Mouse (Mus musculus) midbrain, embryonic 15.5 days (tissue): Measurements from ENCODE around the gene Dnah17. TPM values are rescaled to one million over a fixed set of nuclear protein-coding genes. Genes with fewer than 3 reads are reported as not detected.

ENCODE experiments used
- ATAC-seq: fragments of 200-750 bp; cut with Nextera tagmentation; replicated peaks from 2 replicates; pipeline ENCODE4 v1.8.0; 2017; ENCODE audit warnings: moderate TSS enrichment
- H3K27ac ChIP-seq: fragments of 300-500 bp; sonication (generic); 2 replicates; pipeline ENCODE4 v1.5.1; 2015; ENCODE audit warnings: mild to moderate bottlenecking, inconsistent platforms
- H3K27me3 ChIP-seq: fragments of 300-500 bp; sonication (generic); replicated peaks from 2 replicates; pipeline ENCODE4 v1.6.1; 2015; ENCODE audit warnings: inconsistent platforms
- H3K36me3 ChIP-seq: fragments of 300-500 bp; sonication (generic); replicated peaks from 2 replicates; pipeline ENCODE4 v1.6.1; 2015; ENCODE audit warnings: inconsistent platforms
- H3K4me1 ChIP-seq: fragments of 300-500 bp; sonication (generic); 2 replicates; pipeline ENCODE4 v1.6.1; 2015; ENCODE audit warnings: inconsistent platforms
- H3K4me2 ChIP-seq: fragments of 300-500 bp; sonication (generic); 2 replicates; pipeline ENCODE4 v1.6.1; 2015; ENCODE audit warnings: inconsistent platforms, mild to moderate bottlenecking, moderate library complexity
- H3K4me3 ChIP-seq: fragments of 300-500 bp; sonication (generic); 2 replicates; pipeline ENCODE4 v1.5.1; 2015; ENCODE audit warnings: mild to moderate bottlenecking, inconsistent platforms
- H3K9ac ChIP-seq: fragments of 300-500 bp; sonication (generic); 2 replicates; pipeline ENCODE4 v1.6.1; 2015; ENCODE audit warnings: mild to moderate bottlenecking, inconsistent platforms
- H3K9me3 ChIP-seq: fragments of 300-500 bp; sonication (generic); 2 replicates; pipeline ENCODE4 v1.6.1; 2016; ENCODE audit warnings: inconsistent platforms
- WGBS: fragments of 180-500 bp; shearing (Covaris S2); methylation state at CpG from one replicate; pipeline ENCODE4 v1.1.7; 2015; ENCODE audit warnings: mixed read lengths; 5-methylcytosine and 5-hydroxymethylcytosine counted together
- polyA plus RNA-seq: library from polyadenylated mRNA; unstranded; fragments of >200 nt; fragmentation: Nextera tagmentation; extraction: Ambion mirVana; gene quantifications from 2 replicates; pipeline ENCODE4 v1.2.1, GENCODE M21; 2015

Gene Dnah17
- polyA plus RNA-seq, 1 experiment from 2014 or later: 0.34 TPM

DNA sequence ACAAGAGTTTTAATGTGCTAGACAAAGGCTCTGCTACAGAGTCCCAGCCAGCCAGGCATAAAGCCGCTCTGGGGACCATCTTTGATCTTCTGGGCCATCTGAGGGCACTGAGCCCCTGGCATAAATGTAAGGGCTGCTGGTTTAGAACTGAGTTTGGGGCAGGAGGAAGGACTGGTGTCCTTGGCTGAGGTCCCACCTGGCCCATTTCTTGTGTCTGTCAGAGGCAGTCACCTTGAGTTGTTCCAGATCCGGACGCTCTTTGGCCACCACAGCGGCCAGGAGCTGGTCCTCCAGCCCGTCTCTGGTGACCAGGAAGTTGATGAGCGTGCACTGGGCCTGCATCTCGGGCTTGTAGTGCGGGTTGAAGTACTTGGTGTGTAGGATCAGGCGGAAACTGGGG is 87.6 kb downstream of the Dnah17 start:
- Histone ChIP-seq H3K27me3 (no peaks in the 10 kb centered on the region), H3K4me2 (no peak overlapping the region), H3K9me3 (no peaks in the 10 kb centered on the region), H3K9ac (no peak overlapping the region), H3K4me3 (no peak overlapping the region), H3K4me1 (0 out of 2 replicates have a peak, but pooled peaks cover 10% of the 10 kb centered on the region), H3K36me3 (no peaks in the 10 kb centered on the region), H3K27ac (no peak overlapping the region)
- WGBS: 80% methylated on average over 9 of the region's 9 CpGs
- ATAC-seq: no peak

DNA sequence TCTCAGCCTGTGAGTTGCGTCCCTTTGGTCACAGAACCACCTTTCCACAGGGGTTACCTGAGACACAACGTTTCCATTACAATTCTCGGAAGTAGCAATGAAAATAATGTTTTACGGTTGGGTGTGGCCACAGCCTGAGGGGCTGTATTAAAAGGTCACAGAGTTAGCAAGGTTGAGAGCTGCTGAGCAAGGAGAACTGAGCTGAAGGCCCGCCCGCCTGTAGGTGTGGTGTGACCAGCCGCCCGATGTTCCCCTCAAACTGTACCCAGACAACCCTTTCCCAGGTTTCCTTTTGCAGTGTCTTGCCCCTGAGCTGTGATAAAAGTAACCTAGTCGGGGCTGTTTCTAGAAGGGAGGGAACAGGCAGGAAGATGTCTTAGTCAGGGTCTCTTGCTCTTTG is 95.4 kb downstream of the Dnah17 start:
- Histone ChIP-seq H3K4me2 (no peak overlapping the region), H3K9me3 (no peaks in the 10 kb centered on the region), H3K9ac (no peak overlapping the region), H3K4me1 (no peaks in the 10 kb centered on the region), H3K36me3 (no peaks in the 10 kb centered on the region), H3K27me3 (no peaks in the 10 kb centered on the region), H3K27ac (no peak overlapping the region), H3K4me3 (no peak overlapping the region)
- WGBS: 86% methylated on average over 9 of the region's 9 CpGs
- ATAC-seq: no peak

- Histone ChIP-seq H3K4me1 (no peaks in the 10 kb centered on the region), H3K9me3 (no peaks in the 10 kb centered on the region), H3K27me3 (no peaks in the 10 kb centered on the region), H3K4me3 (no peak overlapping the region), H3K27ac (no peak overlapping the region), H3K4me2 (no peak overlapping the region), H3K36me3 (no peaks in the 10 kb centered on the region), H3K9ac (no peak overlapping the region)
- no peak for ATAC-seq
- WGBS: 89% methylated on average over 13 of the region's 13 CpGs
Observed at GRCm38 (mm10) chr11:118034395-118034794, 96.0 kb downstream of the Dnah17 start.

- WGBS: 96% methylated on average over 9 of the region's 9 CpGs
- no peak for ATAC-seq
- Histone ChIP-seq H3K4me1 (no peaks in the 10 kb centered on the region), H3K4me2 (no peak overlapping the region), H3K27ac (no peak overlapping the region), H3K27me3 (no peaks in the 10 kb centered on the region), H3K4me3 (no peak overlapping the region), H3K36me3 (0 out of 2 replicates have a peak, but pooled peaks cover 4% of the 10 kb centered on the region), H3K9me3 (no peaks in the 10 kb centered on the region), H3K9ac (no peak overlapping the region)
Observed at GRCm38 (mm10) chr11:118031134-118031533, 99.3 kb downstream of the Dnah17 start.

- Histone ChIP-seq H3K4me1 (no peaks in the 10 kb centered on the region), H3K4me3 (no peak overlapping the region), H3K36me3 (0 out of 2 replicates have a peak, but pooled peaks cover 4% of the 10 kb centered on the region), H3K9ac (no peak overlapping the region), H3K27me3 (no peaks in the 10 kb centered on the region), H3K4me2 (no peak overlapping the region), H3K27ac (no peak overlapping the region), H3K9me3 (no peaks in the 10 kb centered on the region)
- ATAC-seq: no peak
- WGBS: 93% methylated on average over 6 of the region's 6 CpGs
Observed at GRCm38 (mm10) chr11:118029170-118029569, 101.3 kb downstream of the Dnah17 start.

- no peaks in the 10 kb centered on the region for H3K9me3 ChIP-seq
- 80% methylated on average over 2 of the region's 2 CpGs for WGBS
- H3K9ac ChIP-seq: no peak overlapping the region
- peaks cover 13% of the 10 kb centered on the region; the same call in 1 of the 2 replicates for H3K36me3 ChIP-seq
- no peak for ATAC-seq
- no peak overlapping the region for H3K4me3 ChIP-seq
- H3K4me2 ChIP-seq: no peak overlapping the region
- H3K27me3 ChIP-seq: no peaks in the 10 kb centered on the region
- H3K4me1 ChIP-seq: no peaks in the 10 kb centered on the region
- H3K27ac ChIP-seq: no peak overlapping the region
Observed at GRCm38 (mm10) chr11:118024111-118024510, 106.3 kb downstream of the Dnah17 start.

GRCm38 (mm10) chr11:118023475-118023874 is 107.0 kb downstream of the Dnah17 start:
- 91% methylated on average over 7 of the region's 7 CpGs for WGBS

DNA sequence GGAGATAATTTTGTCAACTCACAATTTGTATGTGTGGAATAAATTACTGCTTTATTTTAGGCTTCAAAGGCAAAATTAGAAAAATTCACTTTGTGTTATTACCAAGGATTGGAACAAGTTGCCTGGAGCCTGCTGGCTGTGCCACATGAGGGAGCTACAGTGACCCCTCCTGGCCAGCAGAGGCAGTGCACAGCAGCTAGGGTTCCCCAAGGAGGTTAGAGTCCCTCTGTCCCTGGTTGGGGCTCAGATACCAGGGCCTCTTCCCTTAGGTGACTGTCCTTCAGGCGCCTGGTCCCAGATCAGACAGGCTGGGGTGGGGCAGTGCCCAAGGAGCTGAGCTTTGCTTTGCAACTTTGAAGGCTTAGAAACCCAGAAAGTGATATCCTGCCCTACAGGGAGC is 108.6 kb downstream of the Dnah17 start:
- H3K4me1 ChIP-seq: no peaks in the 10 kb centered on the region
- H3K9ac ChIP-seq: no peak overlapping the region
- no peaks in the 10 kb centered on the region for H3K9me3 ChIP-seq
- H3K4me2 ChIP-seq: no peak overlapping the region
- H3K4me3 ChIP-seq: no peak overlapping the region
- no peaks in the 10 kb centered on the region for H3K27me3 ChIP-seq
- no peak overlapping the region for H3K27ac ChIP-seq
- peaks cover 9% of the 10 kb centered on the region for H3K36me3 ChIP-seq
- ATAC-seq: 0 out of 2 replicates have a peak, but pooled peaks have one; percentile 45
- 60% methylated on average over 1 of the region's 1 CpGs for WGBS

More at GRCm38 (mm10) chr11:118023475-118023874, 107.0 kb downstream of the Dnah17 start:
- Histone ChIP-seq H3K4me2 (no peak overlapping the region), H3K4me3 (no peak overlapping the region), H3K9ac (no peak overlapping the region), H3K27me3 (no peaks in the 10 kb centered on the region), H3K4me1 (no peaks in the 10 kb centered on the region), H3K9me3 (no peaks in the 10 kb centered on the region), H3K27ac (no peak overlapping the region), H3K36me3 (peaks cover 13% of the 10 kb centered on the region)
- ATAC-seq: no peak

DNA sequence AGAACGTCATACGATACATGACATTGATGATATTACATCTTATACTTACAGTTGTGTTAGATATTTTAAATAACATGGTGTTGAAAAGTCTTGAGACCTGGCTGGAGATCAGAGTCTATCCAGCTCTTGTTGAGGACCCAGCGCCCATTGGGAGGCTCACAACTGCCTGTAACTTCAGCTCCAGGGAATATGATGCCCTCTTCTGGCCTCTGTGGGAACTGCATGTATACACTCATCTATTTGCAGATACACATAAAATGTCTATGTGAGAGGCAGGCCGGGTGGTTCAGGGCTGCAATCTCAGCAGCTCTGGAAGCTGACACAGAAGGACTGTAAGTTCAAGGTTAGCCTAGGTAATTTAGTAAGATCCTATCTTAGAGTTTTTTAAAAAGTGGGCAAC is 112.1 kb downstream of the Dnah17 start:
- ATAC-seq: no peak
- no peak overlapping the region for H3K9ac ChIP-seq
- H3K36me3 ChIP-seq: peaks cover 9% of the 10 kb centered on the region
- no peaks in the 10 kb centered on the region for H3K4me1 ChIP-seq
- H3K9me3 ChIP-seq: no peaks in the 10 kb centered on the region
- H3K4me2 ChIP-seq: no peak overlapping the region
- no peak overlapping the region for H3K27ac ChIP-seq
- H3K4me3 ChIP-seq: no peak overlapping the region
- no peaks in the 10 kb centered on the region for H3K27me3 ChIP-seq
- 91% methylated on average over 4 of the region's 4 CpGs for WGBS

DNA sequence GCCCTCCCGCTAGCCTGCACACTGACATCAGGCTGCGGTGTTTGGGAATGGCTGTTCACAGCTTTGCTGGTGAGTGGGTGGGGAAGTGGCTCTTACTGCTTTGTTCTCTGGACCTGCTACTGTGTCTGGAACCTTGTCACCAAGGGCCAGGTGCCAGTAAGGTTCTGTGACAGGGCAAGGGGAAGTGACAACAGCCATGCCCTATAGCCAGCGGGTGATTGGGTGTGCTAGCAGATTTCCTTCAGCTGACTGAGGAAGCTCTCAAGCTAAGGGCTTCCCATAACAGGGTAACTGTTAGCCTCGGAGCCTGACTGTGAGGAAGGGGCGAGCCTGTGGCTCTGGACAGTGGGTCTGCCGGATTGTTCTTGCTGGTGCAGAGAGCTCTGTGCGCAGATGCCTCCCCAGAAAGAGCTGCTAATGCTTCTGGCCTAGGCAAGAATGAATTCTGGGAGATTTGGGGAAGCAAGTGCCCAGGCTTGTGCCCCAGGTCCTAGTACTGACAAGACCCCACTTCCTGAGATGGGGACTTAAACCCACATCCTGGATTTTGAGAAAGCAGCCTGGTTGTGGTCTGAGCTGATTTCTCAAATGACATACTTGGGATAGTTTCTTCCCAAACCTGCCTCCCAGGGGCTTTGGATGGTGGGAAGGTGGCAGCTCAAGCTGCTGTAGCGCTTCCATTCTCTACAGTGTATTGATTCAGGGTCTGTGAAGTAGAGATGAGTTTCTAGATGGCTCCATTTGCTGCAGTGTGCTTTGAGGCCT is 114.9 kb downstream of the Dnah17 start:
- H3K9ac ChIP-seq: no peak overlapping the region
- no peaks in the 10 kb centered on the region for H3K4me1 ChIP-seq
- no peak overlapping the region for H3K4me3 ChIP-seq
- no peaks in the 10 kb centered on the region for H3K9me3 ChIP-seq
- no peak overlapping the region for H3K4me2 ChIP-seq
- H3K36me3 ChIP-seq: peaks cover 6% of the 10 kb centered on the region
- no peaks in the 10 kb centered on the region for H3K27me3 ChIP-seq
- WGBS: 86% methylated on average over 8 of the region's 8 CpGs
- no peak overlapping the region for H3K27ac ChIP-seq
- ATAC-seq: no peak

DNA sequence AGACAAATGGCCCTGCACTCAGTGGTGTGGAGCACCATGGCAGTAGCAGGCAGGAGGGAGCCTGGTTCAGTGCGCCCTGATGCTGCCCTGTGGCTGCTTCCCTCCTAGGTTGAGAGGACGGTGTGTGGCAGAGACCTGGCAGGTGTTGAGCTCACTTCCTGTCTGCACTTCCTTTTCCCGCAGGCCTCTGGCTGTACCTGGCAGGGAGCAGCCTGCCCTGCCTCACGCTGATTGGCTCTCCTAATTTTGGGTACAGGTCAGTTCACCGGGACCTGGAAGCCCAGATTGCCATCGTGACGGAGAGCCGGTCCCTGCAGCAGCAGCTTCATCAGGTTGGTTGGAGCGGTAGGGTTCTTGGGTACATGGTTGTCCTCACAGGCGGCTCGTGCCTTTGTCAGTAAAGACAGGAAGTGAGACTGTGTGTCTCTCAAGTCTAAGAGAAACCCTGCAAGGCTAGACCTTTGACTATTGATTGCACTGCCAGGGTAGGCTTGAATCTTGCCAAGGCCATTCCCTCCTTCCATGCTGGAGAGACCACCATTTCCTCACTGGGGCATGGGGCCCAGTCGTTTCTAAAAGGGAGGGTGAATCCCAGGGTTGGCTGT is 115.9 kb downstream of the Dnah17 start:
- H3K4me3 ChIP-seq: no peak overlapping the region
- H3K9me3 ChIP-seq: no peaks in the 10 kb centered on the region
- H3K9ac ChIP-seq: no peak overlapping the region
- ATAC-seq: no peak
- H3K4me1 ChIP-seq: peaks cover 6% of the 10 kb centered on the region
- no peaks in the 10 kb centered on the region; the same call in none of the 2 replicates for H3K36me3 ChIP-seq
- H3K27me3 ChIP-seq: no peaks in the 10 kb centered on the region
- H3K4me2 ChIP-seq: no peak overlapping the region
- WGBS: 88% methylated on average over 12 of the region's 12 CpGs
- no peak overlapping the region for H3K27ac ChIP-seq

- 80% methylated on average over 2 of the region's 2 CpGs for WGBS
- H3K9ac ChIP-seq: no peak overlapping the region
- no peak for ATAC-seq
Observed at GRCm38 (mm10) chr11:118013339-118013738, 117.1 kb downstream of the Dnah17 start.

GRCm38 (mm10) chr11:118012595-118012994 is 117.8 kb downstream of the Dnah17 start:
- Histone ChIP-seq H3K9ac (no peak overlapping the region), H3K27ac (no peak overlapping the region), H3K4me3 (no peak overlapping the region), H3K4me2 (no peak overlapping the region), H3K27me3 (no peaks in the 10 kb centered on the region), H3K9me3 (no peaks in the 10 kb centered on the region), H3K4me1 (peaks cover 17% of the 10 kb centered on the region), H3K36me3 (no peaks in the 10 kb centered on the region)
- WGBS: 89% methylated on average over 1 of the region's 1 CpGs
- ATAC-seq: no peak

More at GRCm38 (mm10) chr11:118013339-118013738, 117.1 kb downstream of the Dnah17 start:
- Histone ChIP-seq H3K27me3 (no peaks in the 10 kb centered on the region), H3K36me3 (no peaks in the 10 kb centered on the region; the same call in 1 of the 2 replicates), H3K4me1 (peaks cover 17% of the 10 kb centered on the region), H3K9me3 (no peaks in the 10 kb centered on the region), H3K4me3 (no peak overlapping the region), H3K4me2 (no peak overlapping the region), H3K27ac (no peak overlapping the region)
